Mouse (Mus musculus) ES-Bruce4 (cell line): ENCODE measurements around the gene Ifitm10. TPM values are rescaled to one million over a fixed set of nuclear protein-coding genes. Genes with fewer than 3 reads are reported as not detected.

Experiments used
- H3K27ac ChIP-seq: 2 replicates; pipeline ENCODE4 v1.5.1; 2012; ENCODE audit warnings: low read length, inconsistent platforms; ENCODE audit not compliant: insufficient read depth
- H3K27me3 ChIP-seq: 2 replicates; pipeline ENCODE4 v1.6.1; 2012; ENCODE audit warnings: mild to moderate bottlenecking, low read length, inconsistent platforms; ENCODE audit not compliant: control insufficient read depth, poor library complexity, insufficient read depth, severe bottlenecking
- H3K36me3 ChIP-seq: 2 replicates; pipeline ENCODE4 v1.6.1; 2012; ENCODE audit warnings: inconsistent platforms, mild to moderate bottlenecking, low read length, moderate library complexity; ENCODE audit not compliant: control insufficient read depth, poor library complexity, insufficient read depth, severe bottlenecking
- H3K4me1 ChIP-seq: one replicate; pipeline ENCODE4 v1.8.1; 2011; ENCODE audit warnings: low read length; ENCODE audit not compliant: control insufficient read depth, insufficient read depth
- H3K4me3 ChIP-seq: 2 replicates; pipeline ENCODE4 v1.5.1; 2011; ENCODE audit warnings: low read depth, mild to moderate bottlenecking, low read length
- H3K9ac ChIP-seq: 2 replicates; pipeline ENCODE4 v1.6.1; 2012; ENCODE audit warnings: low read depth, mild to moderate bottlenecking, inconsistent platforms; ENCODE audit not compliant: poor library complexity, severe bottlenecking
- H3K9me3 ChIP-seq: replicated peaks from 2 replicates; pipeline ENCODE4 v1.6.1; 2012; ENCODE audit warnings: mild to moderate bottlenecking, low read length, inconsistent platforms; ENCODE audit not compliant: control insufficient read depth, poor library complexity, insufficient read depth, severe bottlenecking
- CTCF ChIP-seq: IDR thresholded peaks from one replicate; pipeline ENCODE4 v1.8.1; 2011; ENCODE audit warnings: low read depth, low read length
- EP300 ChIP-seq: IDR thresholded peaks from 2 replicates; pipeline ENCODE4 v1.6.1; 2011; ENCODE audit warnings: low read depth, low read length; ENCODE audit not compliant: insufficient read depth
- POLR2A ChIP-seq: IDR thresholded peaks from one replicate; pipeline ENCODE4 v1.8.1; 2011; ENCODE audit warnings: low read length; ENCODE audit not compliant: insufficient read depth
- polyA plus RNA-seq: library from polyadenylated mRNA; stranded (reverse); fragments of >200 nt; gene quantifications from 2 replicates; pipeline ENCODE4 v1.2.4, GENCODE M21; 2011; ENCODE audit warnings: low read depth; ENCODE audit not compliant: missing spikeins, insufficient read depth, insufficient read length

Ifitm10 gene
- polyA plus RNA-seq, 1 experiment = not detected

DNA sequence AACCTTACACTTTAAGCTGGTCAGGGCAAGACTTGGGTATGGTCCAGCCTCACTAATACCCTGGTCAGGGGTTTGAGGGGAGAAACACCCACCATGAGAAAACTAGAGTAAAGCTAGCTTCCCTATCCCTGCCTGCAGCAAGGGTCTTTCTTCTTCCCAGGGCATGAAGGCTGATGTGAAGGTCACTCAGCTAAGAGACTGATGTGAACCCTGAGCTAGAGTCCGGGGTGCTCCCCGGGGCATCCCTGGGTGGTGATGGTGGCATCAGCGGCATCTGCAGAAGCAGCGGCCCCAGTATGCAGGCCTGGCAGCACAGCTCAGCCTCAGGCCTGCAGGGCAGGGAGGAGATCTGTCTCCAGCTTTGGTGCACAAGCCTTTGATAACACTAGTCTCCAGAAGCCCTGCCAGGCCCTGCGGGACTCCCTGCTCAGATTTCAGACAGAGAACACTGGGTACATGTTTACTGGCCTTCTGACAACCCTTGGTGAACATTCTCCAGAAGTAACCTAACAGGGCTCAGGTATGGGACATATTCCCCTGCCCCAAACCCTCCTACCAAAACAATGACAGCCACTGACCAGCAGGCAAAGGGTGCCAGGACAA, 961 bp upstream of the Ifitm10 start:
- no peak overlapping the region for H3K27ac ChIP-seq
- no peaks in the 10 kb centered on the region for H3K27me3 ChIP-seq
- peaks cover 20% of the 10 kb centered on the region for H3K36me3 ChIP-seq
- TF ChIP-seq CTCF = no peak
- no peak for TF ChIP-seq EP300
- no peak for TF ChIP-seq POLR2A
- H3K9me3 ChIP-seq = no peaks in the 10 kb centered on the region
- H3K4me1 ChIP-seq = peaks cover 4% of the 10 kb centered on the region
- H3K4me3 ChIP-seq = no peak overlapping the region
- no peak overlapping the region for H3K9ac ChIP-seq

- Histone ChIP-seq H3K4me3 (no peak overlapping the region), H3K9ac (no peak overlapping the region), H3K4me1 (peaks cover 4% of the 10 kb centered on the region), H3K9me3 (no peaks in the 10 kb centered on the region), H3K27me3 (no peaks in the 10 kb centered on the region), H3K27ac (no peak overlapping the region), H3K36me3 (peaks cover 17% of the 10 kb centered on the region; the same call in 1 of the 2 replicates)
- no peak for TF ChIP-seq EP300
- no peak for TF ChIP-seq POLR2A
Measured at GRCm38 (mm10) chr7:142373039-142373438, 514 bp downstream of the Ifitm10 start.

- no peaks in the 10 kb centered on the region for H3K9me3 ChIP-seq
- H3K36me3 ChIP-seq = peaks cover 7% of the 10 kb centered on the region; the same call in 1 of the 2 replicates
- H3K27me3 ChIP-seq = no peaks in the 10 kb centered on the region
- TF ChIP-seq CTCF = no peak
- no peak for TF ChIP-seq POLR2A
- no peak for TF ChIP-seq EP300
- H3K4me3 ChIP-seq = peak overlapping the region; percentile 65
- peak overlapping the region; percentile 38 for H3K9ac ChIP-seq
- peaks cover 4% of the 10 kb centered on the region for H3K4me1 ChIP-seq
- H3K27ac ChIP-seq = no peak overlapping the region
Measured at GRCm38 (mm10) chr7:142371768-142372661, 1.5 kb downstream of the Ifitm10 start.

- no peak overlapping the region for H3K27ac ChIP-seq
- H3K4me3 ChIP-seq = peak overlapping the region; percentile 65
- peaks cover 4% of the 10 kb centered on the region for H3K4me1 ChIP-seq
- no peak for TF ChIP-seq CTCF
- TF ChIP-seq POLR2A = no peak
- TF ChIP-seq EP300 = no peak
- no peaks in the 10 kb centered on the region for H3K27me3 ChIP-seq
- H3K36me3 ChIP-seq = peaks cover 1% of the 10 kb centered on the region; the same call in 1 of the 2 replicates
- H3K9me3 ChIP-seq = no peaks in the 10 kb centered on the region
- H3K9ac ChIP-seq = no peak overlapping the region
Measured at GRCm38 (mm10) chr7:142371398-142371767, 2.2 kb downstream of the Ifitm10 start.

DNA sequence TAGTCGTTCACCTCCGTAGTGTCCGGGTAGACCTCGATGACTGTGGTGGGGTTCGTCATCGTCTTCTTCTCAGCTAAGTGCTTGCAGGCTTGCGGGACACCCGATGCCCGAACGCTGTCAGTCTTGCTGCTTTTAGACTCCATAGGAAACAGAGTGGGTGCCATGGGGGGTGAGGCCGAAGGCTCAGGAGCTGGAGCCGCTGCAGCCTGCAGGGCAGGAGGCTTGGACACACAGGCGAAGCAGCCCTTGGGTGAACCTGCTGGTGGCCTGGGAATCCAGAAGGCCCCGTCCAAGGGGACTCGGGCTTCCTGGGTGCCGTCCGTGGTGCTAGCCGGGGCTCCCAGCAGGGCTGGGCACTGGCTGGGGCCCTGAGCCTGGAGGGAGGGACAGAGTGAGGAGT, 2.6 kb downstream of the Ifitm10 start:
- H3K27ac ChIP-seq = no peak overlapping the region
- no peak for TF ChIP-seq EP300
- TF ChIP-seq CTCF = no peak
- no peak for TF ChIP-seq POLR2A
- peaks cover 4% of the 10 kb centered on the region for H3K4me1 ChIP-seq
- no peaks in the 10 kb centered on the region for H3K9me3 ChIP-seq
- H3K36me3 ChIP-seq = no peaks in the 10 kb centered on the region
- no peak overlapping the region for H3K9ac ChIP-seq
- H3K27me3 ChIP-seq = no peaks in the 10 kb centered on the region
- H3K4me3 ChIP-seq = no peak overlapping the region

DNA sequence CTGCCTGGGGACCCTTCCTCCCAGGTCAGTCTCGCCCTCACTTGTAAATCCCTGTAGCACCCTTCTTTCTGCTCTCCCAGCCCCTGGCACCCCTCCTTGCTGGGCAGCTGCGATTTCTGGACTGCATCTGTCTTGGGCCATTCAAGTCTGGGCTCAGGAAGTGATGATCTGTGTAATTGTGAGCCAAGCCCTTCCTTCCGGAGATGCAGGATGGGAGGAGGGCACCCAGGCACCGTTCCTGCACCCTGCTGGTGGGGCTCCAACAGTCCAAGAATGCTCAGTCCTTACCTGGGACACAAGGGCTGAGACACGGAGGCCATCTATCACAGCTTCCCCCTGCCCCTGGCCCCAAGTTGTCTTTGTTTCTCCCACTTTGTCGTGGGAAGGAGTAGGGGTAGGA, 3.7 kb downstream of the Ifitm10 start:
- Histone ChIP-seq H3K9ac (no peak overlapping the region), H3K36me3 (no peaks in the 10 kb centered on the region), H3K27ac (no peak overlapping the region), H3K9me3 (no peaks in the 10 kb centered on the region), H3K4me1 (peaks cover 4% of the 10 kb centered on the region), H3K27me3 (no peaks in the 10 kb centered on the region), H3K4me3 (no peak overlapping the region)
- TF ChIP-seq CTCF (no peak), EP300 (no peak), POLR2A (no peak)
